17 mouse cellular contexts compared by ENCODE assay signal in genomic region chr15:79018886-79019285, GRCm38 (mm10). TPM values are rescaled to one million over a fixed set of nuclear protein-coding genes. Genes with fewer than 3 reads are reported as not detected.
DNase-seq lines count a peak whose midpoint lies in the region; ATAC-seq and TF ChIP-seq lines count a peak whose summit lies in the region.
"Had no signal": no experiment of that assay in that cellular context is flagged by ENCODE, and none has a peak within 500 bp of the region (broad histone marks: within the 10 kb centered on the region; RNA-seq: fewer than 3 reads in every experiment).

No protein-coding gene starts in this region.

- H3K9ac ChIP-seq in intestine, embryonic 16.5 days (ENCODE audit: low read depth, low read length) = peak overlapping the region; percentile 6; the same call in 1 of the 2 replicates
- H3K9ac ChIP-seq in intestine, embryonic 15.5 days = no peak overlapping the region
- no peak overlapping the region for H3K9ac ChIP-seq in midbrain, embryonic 14.5 days (replicated peaks; ENCODE audit: low read length)
- H3K9ac ChIP-seq in midbrain, embryonic 13.5 days (replicated peaks) = no peak overlapping the region
- no peak overlapping the region for H3K9ac ChIP-seq in stomach, postnatal 0 days (ENCODE audit: low read length)
- H3K9ac ChIP-seq: embryonic facial prominence, embryonic 15.5 days; forebrain, embryonic 15.5 days; hindbrain, embryonic 13.5 days had no signal

- no peaks in the 10 kb centered on the region for H3K36me3 ChIP-seq in intestine, embryonic 16.5 days (ENCODE audit: control insufficient read depth, insufficient read depth, low read length)
- H3K36me3 ChIP-seq in intestine, embryonic 15.5 days = no peaks in the 10 kb centered on the region
- H3K36me3 ChIP-seq in midbrain, embryonic 14.5 days (ENCODE audit: control insufficient read depth, insufficient read depth, low read length) = no peaks in the 10 kb centered on the region
- no peaks in the 10 kb centered on the region for H3K36me3 ChIP-seq in midbrain, embryonic 13.5 days
- H3K36me3 ChIP-seq in stomach, postnatal 0 days (ENCODE audit: control insufficient read depth, insufficient read depth, low read length) = no peaks in the 10 kb centered on the region
- H3K36me3 ChIP-seq: embryonic facial prominence, embryonic 15.5 days; forebrain, embryonic 15.5 days; hindbrain, embryonic 13.5 days had no signal

- intact Hi-C loops in heart, postnatal 25 days (cut with DNase I) = no loop called here

- DNase-seq in midbrain, embryonic 14.5 days = peak; percentile 50
- DNase-seq in brain, embryonic 14.5 days (ENCODE audit: low read depth) = no peak
- no peak for DNase-seq in stomach, postnatal 0 days (ENCODE audit: low spot score)
- no peak for DNase-seq in heart, postnatal 25 days (ENCODE audit: low spot score)
- DNase-seq: adrenal gland, postnatal 25 days; gastrocnemius, postnatal 25 days; kidney, postnatal 14 days; thymus, adult 2 months had no signal

- H3K4me2 ChIP-seq in intestine, embryonic 16.5 days (ENCODE audit: low read depth, low read length) = no peak overlapping the region
- no peak overlapping the region for H3K4me2 ChIP-seq in intestine, embryonic 15.5 days (replicated peaks)
- H3K4me2 ChIP-seq in midbrain, embryonic 14.5 days (ENCODE audit: low read length) = no peak overlapping the region
- no peak overlapping the region for H3K4me2 ChIP-seq in midbrain, embryonic 13.5 days (replicated peaks)
- no peak overlapping the region for H3K4me2 ChIP-seq in stomach, postnatal 0 days (replicated peaks; ENCODE audit: low read depth)
- H3K4me2 ChIP-seq: embryonic facial prominence, embryonic 15.5 days; forebrain, embryonic 15.5 days; heart, embryonic 11.5 days; hindbrain, embryonic 13.5 days had no signal

- H3K9me3 ChIP-seq in intestine, embryonic 16.5 days (ENCODE audit: control insufficient read depth, low read length) = no peaks in the 10 kb centered on the region
- H3K9me3 ChIP-seq in intestine, embryonic 15.5 days = no peaks in the 10 kb centered on the region
- H3K9me3 ChIP-seq in midbrain, embryonic 14.5 days (ENCODE audit: control insufficient read depth, low read length) = no peaks in the 10 kb centered on the region
- no peaks in the 10 kb centered on the region for H3K9me3 ChIP-seq in midbrain, embryonic 13.5 days
- no peaks in the 10 kb centered on the region for H3K9me3 ChIP-seq in stomach, postnatal 0 days (ENCODE audit: control insufficient read depth, low read length)
- H3K9me3 ChIP-seq: embryonic facial prominence, embryonic 15.5 days; forebrain, embryonic 15.5 days; hindbrain, embryonic 13.5 days had no signal

- H3K4me3 ChIP-seq in intestine, embryonic 16.5 days (ENCODE audit: low read length) = no peak overlapping the region
- no peak overlapping the region for H3K4me3 ChIP-seq in intestine, embryonic 15.5 days (replicated peaks)
- H3K4me3 ChIP-seq in midbrain, embryonic 14.5 days (replicated peaks; ENCODE audit: low read depth, low read length) = no peak overlapping the region
- H3K4me3 ChIP-seq in midbrain, embryonic 13.5 days (replicated peaks) = no peak overlapping the region
- no peak overlapping the region for H3K4me3 ChIP-seq in stomach, postnatal 0 days (ENCODE audit: low read depth, low read length)
- H3K4me3 ChIP-seq: embryonic facial prominence, embryonic 15.5 days; forebrain, embryonic 15.5 days; hindbrain, embryonic 13.5 days had no signal

- peaks cover 17% of the 10 kb centered on the region for H3K4me1 ChIP-seq in intestine, embryonic 16.5 days (ENCODE audit: control insufficient read depth, insufficient read depth, low read length)
- H3K4me1 ChIP-seq in intestine, embryonic 15.5 days (replicated peaks) = peaks cover 8% of the 10 kb centered on the region
- no peaks in the 10 kb centered on the region for H3K4me1 ChIP-seq in midbrain, embryonic 14.5 days (ENCODE audit: control insufficient read depth, insufficient read depth, low read length)
- H3K4me1 ChIP-seq in midbrain, embryonic 13.5 days (replicated peaks) = no peaks in the 10 kb centered on the region
- no peaks in the 10 kb centered on the region for H3K4me1 ChIP-seq in stomach, postnatal 0 days (replicated peaks; ENCODE audit: control insufficient read depth, insufficient read depth)
- H3K4me1 ChIP-seq: embryonic facial prominence, embryonic 15.5 days; forebrain, embryonic 15.5 days had no signal

- no peak overlapping the region for H3K27ac ChIP-seq in intestine, embryonic 16.5 days (ENCODE audit: low read length)
- no peak overlapping the region for H3K27ac ChIP-seq in intestine, embryonic 15.5 days
- no peak overlapping the region for H3K27ac ChIP-seq in midbrain, embryonic 14.5 days (replicated peaks; ENCODE audit: low read depth, low read length)
- no peak overlapping the region for H3K27ac ChIP-seq in midbrain, embryonic 13.5 days
- no peak overlapping the region for H3K27ac ChIP-seq in stomach, postnatal 0 days (replicated peaks)
- H3K27ac ChIP-seq: embryonic facial prominence, embryonic 15.5 days; forebrain, embryonic 15.5 days; hindbrain, embryonic 13.5 days had no signal

- no peak for TF ChIP-seq POLR2A in brain, embryonic 14.5 days (IDR thresholded peaks at IDR 0.05; ENCODE audit: borderline replicate concordance, extremely low read depth, insufficient read depth, insufficient read length, poor library complexity, severe bottlenecking)

- ATAC-seq in intestine, embryonic 16.5 days = no peak
- ATAC-seq in intestine, embryonic 15.5 days = no peak
- ATAC-seq in midbrain, embryonic 14.5 days (ENCODE audit: low FRiP score, low TSS enrichment) = no peak
- ATAC-seq in midbrain, embryonic 13.5 days = no peak
- ATAC-seq in stomach, postnatal 0 days (ENCODE audit: low FRiP score, low TSS enrichment) = no peak
- ATAC-seq: forebrain, embryonic 15.5 days had no signal

- no peaks in the 10 kb centered on the region for H3K27me3 ChIP-seq in intestine, embryonic 16.5 days (replicated peaks; ENCODE audit: control insufficient read depth, insufficient read depth, low read length)
- no peaks in the 10 kb centered on the region for H3K27me3 ChIP-seq in intestine, embryonic 15.5 days (replicated peaks)
- H3K27me3 ChIP-seq in midbrain, embryonic 14.5 days (ENCODE audit: control insufficient read depth, insufficient read depth, low read length) = no peaks in the 10 kb centered on the region
- H3K27me3 ChIP-seq in midbrain, embryonic 13.5 days = 0 out of 2 replicates have a peak, but pooled peaks cover 2% of the 10 kb centered on the region
- H3K27me3 ChIP-seq in stomach, postnatal 0 days (ENCODE audit: control insufficient read depth, insufficient read depth, low read length) = no peaks in the 10 kb centered on the region
- H3K27me3 ChIP-seq: embryonic facial prominence, embryonic 15.5 days; forebrain, embryonic 15.5 days; hindbrain, embryonic 13.5 days had no signal

- peak; percentile 20; the same call in 1 of the 2 replicates for TF ChIP-seq CTCF in brain, embryonic 14.5 days (IDR thresholded peaks at IDR 0.05; ENCODE audit: borderline replicate concordance, extremely low read depth, insufficient read depth, insufficient read length)
- peak; percentile 64 for TF ChIP-seq CTCF in stomach, postnatal 0 days (IDR thresholded peaks at IDR 0.05; ENCODE audit: low read depth)

- TF ChIP-seq EP300 in stomach, postnatal 0 days (optimal IDR thresholded peaks at IDR 0.05) = no peak

- 62% methylated on average over 3 of the region's 3 CpGs for WGBS in intestine, embryonic 16.5 days
- 56% methylated on average over 3 of the region's 3 CpGs for WGBS in intestine, embryonic 15.5 days
- 51% methylated on average over 3 of the region's 3 CpGs for WGBS in midbrain, embryonic 14.5 days
- 57% methylated on average over 3 of the region's 3 CpGs for WGBS in midbrain, embryonic 13.5 days
- WGBS in stomach, postnatal 0 days = 64% methylated on average over 3 of the region's 3 CpGs

RNA-seq across cellular contexts. Expression of gene H1f0, which starts 9.4 kb away (rescaled TPM):
- polyA plus RNA-seq in intestine, embryonic 16.5 days (2015; fragmentation: Nextera tagmentation; extraction: Ambion mirVana) = 438 and 456 TPM in 2 replicates
- polyA plus RNA-seq in intestine, embryonic 15.5 days (2015; fragmentation: Nextera tagmentation; extraction: Ambion mirVana) = 441 and 523 TPM in 2 replicates
- polyA plus RNA-seq in midbrain, embryonic 14.5 days (2014; fragmentation: Nextera tagmentation; extraction: Ambion mirVana) = 94.4 and 154 TPM in 2 replicates
- 329 and 351 TPM in 2 replicates for polyA plus RNA-seq in midbrain, embryonic 13.5 days (2015; fragmentation: Nextera tagmentation; extraction: Ambion mirVana)
- 198 and 310 TPM in 2 replicates for polyA plus RNA-seq in brain, embryonic 14.5 days (2012; rRNA removed)
- polyA plus RNA-seq in stomach, postnatal 0 days (2015; fragmentation: Nextera tagmentation; extraction: Ambion mirVana) = 285 and 309 TPM in 2 replicates
- total RNA-seq in heart, postnatal 25 days (2021) = 10 to 100 TPM; 95.9 to 98.4 TPM

RNA-seq across cellular contexts. Expression of gene Galr3, which starts 22.8 kb away (rescaled TPM):
- 1.8 and 2.3 TPM in 2 replicates for polyA plus RNA-seq in intestine, embryonic 16.5 days (2015; fragmentation: Nextera tagmentation; extraction: Ambion mirVana)
- 1.6 and 1.8 TPM in 2 replicates for polyA plus RNA-seq in intestine, embryonic 15.5 days (2015; fragmentation: Nextera tagmentation; extraction: Ambion mirVana)
- not detected in 2 replicates for polyA plus RNA-seq in midbrain, embryonic 14.5 days (2014; fragmentation: Nextera tagmentation; extraction: Ambion mirVana)
- not detected in 2 replicates for polyA plus RNA-seq in midbrain, embryonic 13.5 days (2015; fragmentation: Nextera tagmentation; extraction: Ambion mirVana)
- 0.13 and 0.19 TPM in 2 replicates for polyA plus RNA-seq in brain, embryonic 14.5 days (2012; rRNA removed)
- 0.31 and 0.34 TPM in 2 replicates for polyA plus RNA-seq in stomach, postnatal 0 days (2015; fragmentation: Nextera tagmentation; extraction: Ambion mirVana)
- not detected for total RNA-seq in heart, postnatal 25 days (2021)
- total RNA-seq: gastrocnemius, postnatal 25 days; layer of hippocampus, postnatal 25 days; left cerebral cortex, postnatal 36 days had no signal
- polyA plus RNA-seq: forebrain, embryonic 15.5 days; heart, embryonic 11.5 days; hindbrain, embryonic 13.5 days had no signal

RNA-seq across cellular contexts. Expression of gene Ankrd54, which starts 43.8 kb away (rescaled TPM):
- polyA plus RNA-seq in intestine, embryonic 16.5 days (2015; fragmentation: Nextera tagmentation; extraction: Ambion mirVana) = 56.4 and 57.5 TPM in 2 replicates
- polyA plus RNA-seq in intestine, embryonic 15.5 days (2015; fragmentation: Nextera tagmentation; extraction: Ambion mirVana) = 53.5 and 56.2 TPM in 2 replicates
- 50.2 and 52.6 TPM in 2 replicates for polyA plus RNA-seq in midbrain, embryonic 14.5 days (2014; fragmentation: Nextera tagmentation; extraction: Ambion mirVana)
- 52.6 and 56.4 TPM in 2 replicates for polyA plus RNA-seq in midbrain, embryonic 13.5 days (2015; fragmentation: Nextera tagmentation; extraction: Ambion mirVana)
- polyA plus RNA-seq in brain, embryonic 14.5 days (2012; rRNA removed) = 60.9 and 85.5 TPM in 2 replicates
- 27.1 and 28.0 TPM in 2 replicates for polyA plus RNA-seq in stomach, postnatal 0 days (2015; fragmentation: Nextera tagmentation; extraction: Ambion mirVana)
- total RNA-seq in heart, postnatal 25 days (2021) = 1 to 10 TPM; 7.4 to 7.5 TPM

RNA-seq across cellular contexts. Expression of gene Eif3l, which starts 56.1 kb away (rescaled TPM):
- 221 and 238 TPM in 2 replicates for polyA plus RNA-seq in intestine, embryonic 16.5 days (2015; fragmentation: Nextera tagmentation; extraction: Ambion mirVana)
- polyA plus RNA-seq in intestine, embryonic 15.5 days (2015; fragmentation: Nextera tagmentation; extraction: Ambion mirVana) = 229 and 241 TPM in 2 replicates
- 141 and 182 TPM in 2 replicates for polyA plus RNA-seq in midbrain, embryonic 14.5 days (2014; fragmentation: Nextera tagmentation; extraction: Ambion mirVana)
- polyA plus RNA-seq in midbrain, embryonic 13.5 days (2015; fragmentation: Nextera tagmentation; extraction: Ambion mirVana) = 180 and 186 TPM in 2 replicates
- polyA plus RNA-seq in brain, embryonic 14.5 days (2012; rRNA removed) = 180 and 189 TPM in 2 replicates
- polyA plus RNA-seq in stomach, postnatal 0 days (2015; fragmentation: Nextera tagmentation; extraction: Ambion mirVana) = 132 and 135 TPM in 2 replicates
- 10 to 100 TPM; 68.9 to 71.5 TPM for total RNA-seq in heart, postnatal 25 days (2021)
